Mouse (Mus musculus): ENCODE measurements around the gene Bnip3.

DNA sequence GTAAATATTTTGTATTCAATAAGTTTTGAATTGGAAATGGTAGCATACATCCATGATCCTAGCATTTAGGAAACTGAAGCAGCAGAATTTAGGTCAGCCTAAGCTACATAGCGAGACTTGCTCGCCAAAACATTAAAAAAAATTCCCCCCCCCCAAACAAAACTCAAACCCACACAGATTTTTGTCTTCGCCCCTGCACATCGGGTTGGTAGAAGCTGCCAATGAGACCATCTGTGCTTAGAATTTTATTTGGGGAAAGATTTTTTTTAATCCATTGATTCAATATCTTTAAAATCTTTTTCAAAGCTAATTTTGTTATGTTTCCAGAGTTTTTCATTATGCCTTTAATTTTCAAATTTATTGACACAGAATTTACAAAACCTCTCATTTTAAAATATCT lies 19.1 kb upstream of the Bnip3 start:
- TF ChIP-seq GATA1 (IDR thresholded peaks at IDR 0.05; ENCODE audit: low read length), result no peak
- TF ChIP-seq TAL1 (IDR thresholded peaks at IDR 0.05; ENCODE audit: low read length), result no peak
